Mouse (Mus musculus) kidney, adult 2 months (tissue): ENCODE data around the gene Txlnb.

Experiments
- CTCF ChIP-seq: fragments of 200-500 bp; conservative IDR thresholded peaks from 2 replicates; pipeline ENCODE4 v1.5.1; 2011; ENCODE audit warnings: low read depth, mild to moderate bottlenecking, control low read depth, low read length, moderate library complexity, mixed read lengths; ENCODE audit not compliant: insufficient read depth, insufficient read length
- POLR2A ChIP-seq: fragments of 200-500 bp; IDR thresholded peaks from one replicate; pipeline ENCODE4 v1.6.1; 2011; ENCODE audit warnings: low read depth, low read length, control low read depth

DNA sequence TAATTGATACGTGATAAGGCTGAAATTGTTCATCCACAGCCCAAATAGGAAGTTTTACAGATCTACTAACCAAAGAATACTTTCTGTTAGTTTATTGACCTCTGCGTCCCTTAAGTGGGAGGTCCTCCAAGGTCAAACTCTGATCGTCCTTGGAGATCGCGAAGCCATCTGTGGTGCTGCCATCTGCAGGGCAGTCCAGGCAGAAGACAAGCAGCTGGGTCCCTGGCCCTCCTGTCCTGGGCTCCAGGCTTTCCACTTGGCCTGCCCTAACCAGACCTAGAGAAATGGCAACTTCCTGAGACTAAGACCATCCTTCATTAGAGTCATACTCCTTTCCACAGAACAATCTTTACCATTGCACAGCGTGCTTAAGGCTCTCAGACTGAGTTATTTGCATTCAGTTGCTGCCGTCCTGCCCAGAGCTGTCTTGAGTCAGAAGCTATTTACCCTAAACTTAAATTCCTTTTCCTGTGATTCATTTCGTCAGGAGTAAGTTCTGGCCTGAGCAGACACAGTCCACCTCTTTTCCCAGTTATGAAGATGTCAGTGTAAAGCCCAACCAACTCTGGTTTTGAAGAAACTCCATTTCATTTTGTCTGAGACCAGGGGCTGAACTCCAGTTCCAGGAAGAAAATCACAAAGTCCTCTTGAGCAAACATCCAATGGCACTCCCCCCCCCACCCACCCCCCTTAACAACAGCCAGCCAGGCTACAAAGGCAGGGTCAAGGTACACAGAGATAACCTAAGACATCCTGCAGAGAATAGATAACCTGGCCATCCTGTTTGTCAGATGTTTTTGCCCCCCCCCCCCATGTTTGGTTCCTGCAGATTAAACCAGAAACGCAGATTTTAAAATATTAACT lies 35.0 kb upstream of the Txlnb start:
- TF ChIP-seq CTCF (peak; percentile 29; the same call in 1 of the 2 replicates), POLR2A (no peak)
